Mouse (Mus musculus) hindbrain, embryonic 15.5 days (tissue): ENCODE measurements around the gene Zfp663. TPM values are rescaled to one million over a fixed set of nuclear protein-coding genes. Genes with fewer than 3 reads are reported as not detected.

Source experiments
- ATAC-seq: fragments of 200-750 bp; cut with Nextera tagmentation; 2 replicates; pipeline ENCODE4 v1.8.0; 2017; ENCODE audit warnings: low read depth, moderate number of reproducible peaks, moderate TSS enrichment; ENCODE audit not compliant: low FRiP score
- H3K27ac ChIP-seq: fragments of 300-500 bp; sonication (generic); replicated peaks from 2 replicates; pipeline ENCODE4 v1.5.1; 2015; ENCODE audit warnings: mild to moderate bottlenecking, inconsistent platforms
- H3K27me3 ChIP-seq: fragments of 300-500 bp; sonication (generic); 2 replicates; pipeline ENCODE4 v1.6.1; 2015; ENCODE audit warnings: control low read depth, inconsistent platforms
- H3K36me3 ChIP-seq: fragments of 300-500 bp; sonication (generic); 2 replicates; pipeline ENCODE4 v1.6.1; 2015; ENCODE audit warnings: control low read depth, inconsistent platforms
- H3K4me1 ChIP-seq: fragments of 300-500 bp; sonication (generic); replicated peaks from 2 replicates; pipeline ENCODE4 v1.6.1; 2015; ENCODE audit warnings: control low read depth, inconsistent platforms
- H3K4me2 ChIP-seq: fragments of 300-500 bp; sonication (generic); 2 replicates; pipeline ENCODE4 v1.6.1; 2015; ENCODE audit warnings: moderate library complexity, mild to moderate bottlenecking, inconsistent platforms
- H3K4me3 ChIP-seq: fragments of 300-500 bp; sonication (generic); 2 replicates; pipeline ENCODE4 v1.5.1; 2015; ENCODE audit warnings: mild to moderate bottlenecking, inconsistent platforms
- H3K9ac ChIP-seq: fragments of 300-500 bp; sonication (generic); 2 replicates; pipeline ENCODE4 v1.6.1; 2015; ENCODE audit warnings: inconsistent platforms
- H3K9me3 ChIP-seq: fragments of 300-500 bp; sonication (generic); 2 replicates; pipeline ENCODE4 v1.6.1; 2016; ENCODE audit warnings: control low read depth, inconsistent platforms
- WGBS: fragments of 180-500 bp; shearing (Covaris S2); methylation state at CpG from one replicate; pipeline ENCODE4 v1.1.7; 2015; 5-methylcytosine and 5-hydroxymethylcytosine counted together
- polyA plus RNA-seq: library from polyadenylated mRNA; unstranded; fragments of >200 nt; fragmentation: Nextera tagmentation; extraction: Ambion mirVana; gene quantifications from 2 replicates; pipeline ENCODE4 v1.2.1, GENCODE M21; 2015

Gene Zfp663
- polyA plus RNA-seq, 1 experiment from 2014 or later, result 5.8 TPM

GRCm38 (mm10) chr2:165396831-165397501, 28.4 kb upstream of the Zfp663 start:
- 41% methylated on average over 20 of the region's 20 CpGs for WGBS
- Histone ChIP-seq H3K4me2 (no peak overlapping the region), H3K9ac (no peak overlapping the region), H3K36me3 (no peaks in the 10 kb centered on the region), H3K4me1 (peaks cover 15% of the 10 kb centered on the region), H3K9me3 (no peaks in the 10 kb centered on the region), H3K4me3 (no peak overlapping the region), H3K27me3 (no peaks in the 10 kb centered on the region), H3K27ac (no peak overlapping the region)
- no peak for ATAC-seq

- Histone ChIP-seq H3K27ac (no peak overlapping the region), H3K4me2 (no peak overlapping the region), H3K4me1 (peaks cover 12% of the 10 kb centered on the region), H3K9ac (no peak overlapping the region), H3K4me3 (no peak overlapping the region), H3K9me3 (no peaks in the 10 kb centered on the region), H3K36me3 (no peaks in the 10 kb centered on the region), H3K27me3 (no peaks in the 10 kb centered on the region)
- ATAC-seq, result no peak
- WGBS, result 83% methylated on average over 4 of the region's 4 CpGs
These were observed 23.6 kb upstream of the Zfp663 start for GRCm38 (mm10) chr2:165392156-165392555.

- Histone ChIP-seq H3K4me2 (no peak overlapping the region), H3K4me3 (no peak overlapping the region), H3K4me1 (peaks cover 13% of the 10 kb centered on the region), H3K9me3 (no peaks in the 10 kb centered on the region), H3K9ac (no peak overlapping the region), H3K36me3 (peaks cover 2% of the 10 kb centered on the region), H3K27me3 (no peaks in the 10 kb centered on the region), H3K27ac (no peak overlapping the region)
- no peak for ATAC-seq
- WGBS, result 9% methylated on average over 8 of the region's 8 CpGs
These were observed 23.0 kb upstream of the Zfp663 start for GRCm38 (mm10) chr2:165391561-165391960.

- peaks cover 25% of the 10 kb centered on the region for H3K4me1 ChIP-seq
- H3K4me3 ChIP-seq, result no peak overlapping the region
- WGBS, result 89% methylated on average over 6 of the region's 6 CpGs
- no peak for ATAC-seq
- H3K4me2 ChIP-seq, result no peak overlapping the region
- no peak overlapping the region for H3K9ac ChIP-seq
- H3K27ac ChIP-seq, result no peak overlapping the region
- no peaks in the 10 kb centered on the region for H3K27me3 ChIP-seq
- H3K36me3 ChIP-seq, result peaks cover 21% of the 10 kb centered on the region
- no peaks in the 10 kb centered on the region for H3K9me3 ChIP-seq
These were observed 20.9 kb upstream of the Zfp663 start for GRCm38 (mm10) chr2:165389299-165389952.

GRCm38 (mm10) chr2:165387844-165388495, 19.4 kb upstream of the Zfp663 start, which contains the start of gene Zfp334:
Gene Zfp334, minus strand, starts transcription at chr2:165388259.
- Histone ChIP-seq H3K4me1 (peaks cover 25% of the 10 kb centered on the region), H3K27me3 (no peaks in the 10 kb centered on the region), H3K27ac (peak within 1 kb of the TSS; percentile 95), H3K9ac (peak within 1 kb of the TSS; percentile 97), H3K4me3 (peak within 1 kb of the TSS; percentile 88), H3K9me3 (no peaks in the 10 kb centered on the region), H3K36me3 (peaks cover 36% of the 10 kb centered on the region), H3K4me2 (peak within 1 kb of the TSS; percentile 65)
- peak; percentile 95 for ATAC-seq
- WGBS, result under 1% methylated on average over 40 of the region's 40 CpGs

GRCm38 (mm10) chr2:165387370-165387769, 18.8 kb upstream of the Zfp663 start:
- no peaks in the 10 kb centered on the region for H3K9me3 ChIP-seq
- peak overlapping the region; percentile 65 for H3K4me2 ChIP-seq
- peaks cover 25% of the 10 kb centered on the region for H3K4me1 ChIP-seq
- peak overlapping the region; percentile 97 for H3K9ac ChIP-seq
- 5% methylated on average over 4 of the region's 4 CpGs for WGBS
- peaks cover 42% of the 10 kb centered on the region for H3K36me3 ChIP-seq
- peak overlapping the region; percentile 95 for H3K27ac ChIP-seq
- ATAC-seq, result no peak
- peak overlapping the region; percentile 88 for H3K4me3 ChIP-seq
- no peaks in the 10 kb centered on the region for H3K27me3 ChIP-seq

- H3K9ac ChIP-seq, result no peak overlapping the region
- H3K4me2 ChIP-seq, result no peak overlapping the region
- no peak for ATAC-seq
- H3K27ac ChIP-seq, result no peak overlapping the region
- no peaks in the 10 kb centered on the region for H3K27me3 ChIP-seq
- H3K36me3 ChIP-seq, result peaks cover 69% of the 10 kb centered on the region
- H3K9me3 ChIP-seq, result 0 out of 2 replicates have a peak, but pooled peaks cover 8% of the 10 kb centered on the region
- no peak overlapping the region for H3K4me3 ChIP-seq
- H3K4me1 ChIP-seq, result peaks cover 7% of the 10 kb centered on the region; the same call in 1 of the 2 replicates
- 99% methylated on average over 25 of the region's 25 CpGs for WGBS
These were observed 11.5 kb upstream of the Zfp663 start for GRCm38 (mm10) chr2:165380050-165380449.

- Histone ChIP-seq H3K4me2 (no peak overlapping the region), H3K4me1 (peaks cover 7% of the 10 kb centered on the region; the same call in 1 of the 2 replicates), H3K27me3 (no peaks in the 10 kb centered on the region), H3K4me3 (no peak overlapping the region), H3K36me3 (peaks cover 30% of the 10 kb centered on the region), H3K9ac (no peak overlapping the region), H3K9me3 (0 out of 2 replicates have a peak, but pooled peaks cover 2% of the 10 kb centered on the region), H3K27ac (no peak overlapping the region)
- no peak for ATAC-seq
- WGBS, result 68% methylated on average over 4 of the region's 4 CpGs
These were observed 7.5 kb upstream of the Zfp663 start for GRCm38 (mm10) chr2:165376001-165376400.

GRCm38 (mm10) chr2:165375478-165375877, 6.9 kb upstream of the Zfp663 start:
- peaks cover 25% of the 10 kb centered on the region for H3K36me3 ChIP-seq
- 0 out of 2 replicates have a peak, but pooled peaks cover 2% of the 10 kb centered on the region for H3K9me3 ChIP-seq
- peaks cover 7% of the 10 kb centered on the region; the same call in 1 of the 2 replicates for H3K4me1 ChIP-seq
- H3K27ac ChIP-seq, result no peak overlapping the region
- H3K4me2 ChIP-seq, result no peak overlapping the region
- H3K27me3 ChIP-seq, result no peaks in the 10 kb centered on the region
- H3K4me3 ChIP-seq, result no peak overlapping the region
- 78% methylated on average over 5 of the region's 5 CpGs for WGBS
- ATAC-seq, result no peak
- H3K9ac ChIP-seq, result no peak overlapping the region

GRCm38 (mm10) chr2:165371066-165371465, 2.5 kb upstream of the Zfp663 start:
- peak overlapping the region; percentile 10; the same call in 1 of the 2 replicates for H3K4me2 ChIP-seq
- H3K27me3 ChIP-seq, result no peaks in the 10 kb centered on the region
- H3K9ac ChIP-seq, result no peak overlapping the region
- 20% methylated on average over 3 of the region's 3 CpGs for WGBS
- H3K36me3 ChIP-seq, result no peaks in the 10 kb centered on the region
- H3K4me1 ChIP-seq, result peaks cover 22% of the 10 kb centered on the region
- H3K27ac ChIP-seq, result no peak overlapping the region
- no peak for ATAC-seq
- H3K4me3 ChIP-seq, result no peak overlapping the region
- no peaks in the 10 kb centered on the region for H3K9me3 ChIP-seq

GRCm38 (mm10) chr2:165370348-165370747, 1.8 kb upstream of the Zfp663 start:
- WGBS, result 84% methylated on average over 3 of the region's 3 CpGs
- ATAC-seq, result no peak
- H3K4me3 ChIP-seq, result no peak overlapping the region
- no peaks in the 10 kb centered on the region for H3K9me3 ChIP-seq
- no peak overlapping the region for H3K4me2 ChIP-seq
- H3K9ac ChIP-seq, result no peak overlapping the region
- no peaks in the 10 kb centered on the region for H3K36me3 ChIP-seq
- peaks cover 22% of the 10 kb centered on the region for H3K4me1 ChIP-seq
- H3K27ac ChIP-seq, result no peak overlapping the region
- no peaks in the 10 kb centered on the region for H3K27me3 ChIP-seq

GRCm38 (mm10) chr2:165367868-165368439, 575 bp downstream of the Zfp663 start:
- H3K36me3 ChIP-seq, result no peaks in the 10 kb centered on the region
- H3K9ac ChIP-seq, result peak overlapping the region; percentile 72
- H3K4me2 ChIP-seq, result peak overlapping the region; percentile 81
- 2% methylated on average over 13 of the region's 13 CpGs for WGBS
- H3K4me3 ChIP-seq, result peak overlapping the region; percentile 54
- H3K4me1 ChIP-seq, result peaks cover 30% of the 10 kb centered on the region
- no peaks in the 10 kb centered on the region for H3K27me3 ChIP-seq
- H3K27ac ChIP-seq, result peak overlapping the region; percentile 79
- H3K9me3 ChIP-seq, result no peaks in the 10 kb centered on the region
- peak; percentile 36 for ATAC-seq
